Mouse (Mus musculus) 3T3-L1 (cell line): ENCODE data around the gene Ggt7.
A peak's percentile ranks its signal among the peaks of the same experiment; 100 is the strongest.
"Not testable (repeated sequence)": the region's sequence is repeated elsewhere in the genome, so short reads cannot be mapped to it uniquely, and the experiment has no call there.

ENCODE experiments used
- DNase-seq: peaks from one replicate; pipeline ENCODE4 v3.0.0-alpha.2; 2015; ENCODE audit warnings: low read depth, low spot score

Ggt7 gene

DNA sequence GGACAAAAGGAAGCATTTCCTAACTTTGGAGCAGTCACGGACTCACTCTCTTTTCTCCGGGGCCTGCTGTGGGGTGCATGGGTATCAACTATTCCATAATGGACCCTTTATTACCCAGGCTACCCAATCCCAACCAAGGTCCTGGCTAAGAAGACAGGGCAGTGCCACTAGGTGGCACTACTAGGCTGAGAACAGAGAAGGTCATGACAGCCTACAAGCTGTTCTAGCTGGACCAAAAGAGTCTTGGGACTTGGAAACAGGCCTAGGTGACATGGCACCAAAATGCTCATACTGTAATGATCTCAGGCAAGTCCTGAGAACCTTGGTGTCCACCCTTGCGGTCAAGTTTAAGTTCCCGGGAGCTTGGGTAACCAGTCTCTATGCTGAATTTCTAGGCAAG is 5.6 kb downstream of the Ggt7 start:
- peak; percentile 83 for DNase-seq

DNA sequence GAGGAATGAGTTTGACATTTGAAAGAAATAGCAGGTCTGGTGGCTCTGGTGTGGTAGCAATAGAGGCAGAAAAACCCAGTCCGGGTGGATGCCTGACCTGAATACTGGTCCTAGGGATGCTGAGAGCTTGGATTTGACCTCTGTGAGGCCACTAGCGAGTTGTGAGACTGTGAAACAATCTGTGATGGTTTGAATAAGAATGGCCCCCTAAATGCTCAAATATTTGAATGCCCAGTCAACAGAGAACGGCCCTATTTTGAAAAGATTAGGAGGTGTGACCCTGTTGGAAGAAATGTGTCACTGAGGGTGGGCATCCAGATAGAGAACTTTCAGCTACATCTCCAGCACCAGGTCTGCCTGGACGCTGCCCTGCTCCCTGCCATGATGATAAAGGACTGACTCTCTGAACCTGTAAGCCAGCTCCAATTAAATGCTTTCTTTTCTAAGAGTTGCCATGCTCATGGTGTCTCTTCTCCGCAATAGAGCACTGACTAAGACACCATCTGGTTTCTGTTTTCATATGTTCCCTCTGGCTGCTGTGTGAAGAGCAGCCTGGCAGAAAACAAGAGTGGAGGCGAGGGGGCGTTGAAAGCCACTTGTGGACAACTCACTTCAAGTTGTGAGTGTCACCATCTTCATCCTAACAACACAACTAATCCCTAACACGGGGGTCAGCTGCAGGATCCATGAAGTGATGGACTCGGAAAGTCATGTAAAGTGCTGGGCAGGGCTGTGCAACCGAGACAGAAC is 10.1 kb downstream of the Ggt7 start:
- no peak for DNase-seq

DNA sequence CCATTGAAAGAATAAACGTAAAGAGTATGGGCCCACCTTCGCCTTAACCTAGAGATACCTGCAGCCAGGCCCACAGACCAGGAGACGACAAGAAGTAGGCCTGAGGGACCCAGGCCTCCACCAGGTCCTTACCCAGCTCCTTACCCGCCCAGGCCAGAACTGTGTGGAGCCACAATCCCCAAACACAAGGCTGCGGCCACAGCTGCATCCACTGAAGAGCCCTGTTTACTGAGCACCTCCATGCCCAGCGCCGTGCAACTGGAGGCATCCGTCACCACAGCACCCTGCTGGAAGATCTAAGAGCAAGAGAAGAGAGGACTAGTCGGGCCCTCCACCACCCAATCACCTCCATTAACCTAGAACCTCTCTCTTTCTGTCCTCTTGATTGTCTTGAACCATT is 12.2 kb downstream of the Ggt7 start:
- no peak for DNase-seq

DNA sequence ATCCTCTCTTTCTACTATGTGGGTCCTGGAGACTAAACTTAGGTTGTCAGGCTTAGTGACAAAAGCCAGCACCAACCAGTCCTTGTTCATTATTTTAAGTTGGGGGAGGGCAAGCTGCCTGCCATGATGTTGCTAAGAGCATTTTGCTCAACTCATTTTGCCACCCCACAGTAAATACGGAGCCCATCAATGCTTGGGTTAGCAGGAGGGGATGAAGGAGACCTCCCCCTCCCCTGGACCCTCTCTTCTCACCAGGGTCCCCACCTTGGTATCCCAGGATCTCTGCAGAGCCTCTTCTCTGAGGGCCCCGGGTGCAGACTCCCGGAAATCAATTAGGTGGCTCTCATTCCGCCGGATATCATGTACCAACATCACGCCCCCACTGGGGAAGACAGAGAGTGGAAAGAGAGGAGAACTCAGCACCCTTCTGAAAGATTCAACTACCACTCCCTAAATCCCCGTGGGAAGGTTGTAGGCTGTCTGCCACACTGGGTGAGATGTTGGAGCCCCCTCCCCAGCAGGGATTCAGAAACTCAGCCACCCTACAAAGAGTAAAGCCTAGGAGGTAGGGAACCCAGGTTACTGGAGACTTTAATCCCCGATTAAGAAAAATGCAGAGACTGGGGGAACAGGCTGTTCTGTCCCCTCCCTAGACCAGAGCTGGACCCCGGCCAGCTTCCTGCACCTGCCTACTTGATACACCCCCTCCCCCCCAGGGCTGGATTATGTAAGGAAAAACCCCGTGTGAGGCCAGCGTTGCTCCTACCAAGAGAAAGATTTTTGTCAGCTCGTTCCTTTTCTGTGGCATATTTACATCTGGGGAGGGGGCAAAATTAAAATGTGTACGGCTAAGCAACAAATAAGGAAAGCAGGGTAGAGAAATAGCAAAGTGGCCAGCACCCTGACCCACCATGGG is 13.3 kb downstream of the Ggt7 start:
- no peak for DNase-seq

DNA sequence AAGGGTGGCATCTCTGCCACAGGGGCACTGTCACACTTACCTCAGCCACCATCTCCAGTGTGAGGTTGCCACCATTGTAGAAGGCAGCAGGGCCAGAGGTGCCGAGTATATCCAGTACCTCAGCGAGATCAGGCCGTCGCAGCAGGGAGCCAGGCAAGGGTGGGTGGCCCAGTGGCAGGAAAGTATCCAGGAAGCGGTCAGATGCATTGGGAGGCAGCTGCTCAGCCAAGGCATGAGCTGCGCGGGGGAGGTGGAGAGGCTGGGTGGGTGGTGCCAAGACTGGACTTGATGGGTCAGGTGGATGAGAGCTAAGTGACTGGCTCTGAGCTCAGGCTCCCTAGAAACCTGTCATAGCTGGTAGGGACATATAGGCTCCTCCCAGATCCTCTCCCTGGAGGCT is 15.4 kb downstream of the Ggt7 start:
- no peak for DNase-seq

DNA sequence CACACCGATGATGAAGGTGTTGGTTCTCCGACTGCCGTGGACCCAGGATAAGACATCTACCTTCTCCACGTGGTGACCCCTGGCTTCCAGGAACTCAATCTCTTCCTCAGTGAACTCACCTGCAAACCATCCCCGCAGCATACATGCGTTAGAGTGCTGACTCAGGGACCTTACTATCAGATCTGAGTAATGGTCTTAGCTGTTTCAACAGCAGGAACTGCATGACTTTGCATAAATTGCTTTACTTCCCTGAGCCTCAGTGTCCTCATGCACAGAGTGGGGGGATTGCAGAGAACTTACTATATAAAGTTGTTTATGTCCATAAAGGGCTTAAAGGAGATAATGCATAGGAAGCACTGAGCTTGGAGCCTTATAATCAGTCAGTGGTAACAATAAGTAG is 27.0 kb downstream of the Ggt7 start:
- no peak for DNase-seq

DNA sequence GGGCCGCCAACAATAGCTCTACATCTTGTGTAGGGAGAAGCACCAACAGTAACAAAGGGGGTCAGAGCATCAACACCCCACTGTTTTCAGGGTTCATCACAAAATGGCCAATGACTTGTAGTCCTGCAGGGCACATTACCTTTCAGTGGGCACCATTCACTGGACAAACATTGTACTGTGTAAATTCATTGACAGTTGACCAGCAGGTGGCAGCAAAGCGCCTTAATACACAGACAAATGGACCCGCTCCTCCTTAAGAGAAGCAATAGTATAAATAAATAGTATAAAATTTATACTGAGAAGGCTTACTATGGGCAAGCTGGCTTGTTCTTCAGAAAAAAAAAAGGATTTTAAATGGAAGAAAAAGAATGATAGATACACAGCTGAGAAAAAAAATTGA is 36.0 kb downstream of the Ggt7 start:
- peak; percentile 91 for DNase-seq

DNA sequence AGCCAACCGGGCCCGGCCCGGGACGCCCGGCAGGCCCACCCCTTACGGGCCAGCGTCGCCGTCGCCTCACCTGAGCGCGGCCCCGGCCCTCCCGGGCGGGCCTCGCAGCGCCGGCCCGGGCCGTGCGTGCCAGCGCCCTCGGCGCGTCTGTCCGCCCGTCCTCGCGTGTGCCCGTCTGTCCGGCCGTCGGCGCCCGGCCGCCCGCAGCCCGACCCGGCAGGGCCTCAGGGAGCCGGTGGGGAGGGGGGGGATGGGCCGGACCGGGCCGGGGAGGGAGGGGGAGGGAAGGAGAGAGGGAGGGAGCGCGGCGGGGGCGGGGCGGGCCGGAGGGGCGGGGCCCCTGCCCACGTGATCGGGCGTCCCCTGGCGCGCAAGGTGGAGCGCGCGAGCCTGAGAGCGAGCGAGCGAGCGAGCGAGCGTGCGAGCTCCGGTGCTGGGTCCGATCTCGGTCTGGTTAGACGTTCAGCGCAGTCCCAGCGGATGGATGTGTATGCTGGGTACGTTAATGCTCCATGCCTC is 44.4 kb downstream of the Ggt7 start, which contains the start of gene Ncoa6:
TSS of gene Ncoa6 (minus strand) at position 325 of the 519 bp plus-strand sequence.
- DNase-seq: peak; percentile 70

DNA sequence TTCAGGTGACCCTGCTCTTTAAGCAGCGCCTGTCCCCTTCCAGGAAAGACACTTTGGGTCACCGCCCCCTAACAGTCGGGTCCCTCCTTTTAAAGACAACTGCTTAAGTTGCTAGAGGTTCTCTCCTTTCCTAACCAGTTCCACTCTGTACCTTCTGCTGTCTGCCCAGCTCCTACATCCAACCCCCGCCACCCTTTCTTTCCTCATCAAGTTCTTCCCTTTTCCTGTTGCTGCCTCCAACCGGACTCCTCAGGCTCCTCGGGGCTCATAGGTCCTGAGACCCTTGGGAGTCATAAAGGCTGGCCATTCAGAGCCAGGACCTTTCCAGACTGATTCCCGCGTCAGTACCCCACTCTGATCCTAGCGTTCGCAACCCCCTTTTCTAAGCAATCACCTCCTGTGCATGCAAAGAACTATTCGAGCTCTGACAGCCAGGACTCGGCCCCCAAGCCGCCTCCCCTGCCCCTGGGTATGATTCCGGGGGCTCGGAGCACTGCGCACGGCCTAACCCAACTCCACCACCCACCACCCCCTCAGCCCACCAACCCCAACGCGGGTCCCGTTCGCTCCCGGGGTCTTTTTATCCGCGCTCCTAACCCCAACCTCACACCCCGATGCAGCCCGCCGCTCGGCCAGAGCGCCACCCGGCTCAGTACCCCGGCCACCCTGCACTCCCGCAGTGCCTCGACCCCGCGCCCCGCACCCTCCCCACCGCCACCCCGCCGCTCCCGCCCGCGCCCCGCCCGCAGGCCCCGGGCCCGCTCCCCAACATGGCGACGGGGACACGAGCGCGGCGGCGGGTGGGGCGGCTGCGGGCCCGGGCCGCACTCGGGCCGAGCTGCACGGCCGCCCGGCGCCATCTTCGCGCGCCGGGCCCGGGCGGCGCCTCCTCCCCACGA is 45.1 kb downstream of the Ggt7 start:
- peak; percentile 63 for DNase-seq

DNA sequence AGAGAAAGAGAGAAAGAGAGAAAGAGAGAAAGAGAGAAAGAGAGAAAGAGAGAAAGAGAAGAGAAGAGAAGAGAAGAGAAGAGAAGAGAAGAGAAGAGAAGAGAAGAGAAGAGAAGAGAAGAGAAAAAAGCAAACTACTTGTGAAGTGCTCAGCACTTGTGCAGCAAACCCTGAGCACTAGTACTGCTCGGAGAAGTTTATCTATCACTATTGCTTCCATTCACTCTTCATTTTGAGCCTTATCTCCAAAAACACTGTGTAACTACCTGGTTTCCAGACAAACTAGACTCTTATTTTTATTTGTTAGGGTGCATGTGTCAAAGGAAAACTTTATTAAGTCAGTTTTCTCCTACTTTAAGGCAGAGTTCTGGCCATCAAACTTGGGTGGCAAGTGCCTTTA is 51.2 kb downstream of the Ggt7 start:
- DNase-seq: no peak

DNA sequence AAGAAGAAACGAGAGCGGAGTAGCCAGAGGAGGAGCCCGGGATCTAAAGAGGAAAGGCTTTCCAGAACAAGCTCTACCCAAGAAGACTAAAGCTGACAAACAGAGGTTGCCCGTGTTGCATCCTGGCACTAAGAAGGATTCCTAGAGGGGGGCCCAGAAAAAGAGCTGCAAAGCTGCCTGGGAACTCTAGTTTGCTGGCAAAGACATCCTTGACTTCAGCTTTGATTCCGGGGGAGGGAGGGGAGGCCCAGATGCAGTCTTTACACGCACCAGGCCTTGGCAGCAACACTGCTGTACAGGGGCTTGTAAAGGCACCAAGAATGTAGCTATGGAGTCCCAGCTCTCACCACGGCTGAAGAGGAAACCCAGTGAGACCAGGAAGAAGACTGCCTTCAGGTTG is 64.4 kb downstream of the Ggt7 start:
- DNase-seq: no peak

DNA sequence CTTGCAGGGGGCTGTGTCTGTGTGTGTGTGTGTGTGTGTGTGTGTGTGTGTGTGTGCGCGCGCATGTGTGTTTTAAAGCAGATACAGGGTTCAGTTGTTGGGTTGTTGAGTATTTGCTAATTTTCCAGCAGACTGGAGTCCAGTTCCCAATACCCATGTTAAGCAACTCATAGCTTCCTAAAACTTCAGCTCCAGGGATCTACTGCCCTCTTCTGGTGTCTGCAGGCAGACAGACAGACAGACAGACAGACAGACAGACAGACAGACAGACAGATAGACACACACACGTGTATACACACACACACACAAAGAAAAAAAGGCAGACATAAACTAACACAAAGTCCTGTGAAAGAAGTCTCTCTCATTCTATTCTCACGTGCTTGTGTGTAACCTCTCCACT is 66.8 kb downstream of the Ggt7 start:
- no peak for DNase-seq

DNA sequence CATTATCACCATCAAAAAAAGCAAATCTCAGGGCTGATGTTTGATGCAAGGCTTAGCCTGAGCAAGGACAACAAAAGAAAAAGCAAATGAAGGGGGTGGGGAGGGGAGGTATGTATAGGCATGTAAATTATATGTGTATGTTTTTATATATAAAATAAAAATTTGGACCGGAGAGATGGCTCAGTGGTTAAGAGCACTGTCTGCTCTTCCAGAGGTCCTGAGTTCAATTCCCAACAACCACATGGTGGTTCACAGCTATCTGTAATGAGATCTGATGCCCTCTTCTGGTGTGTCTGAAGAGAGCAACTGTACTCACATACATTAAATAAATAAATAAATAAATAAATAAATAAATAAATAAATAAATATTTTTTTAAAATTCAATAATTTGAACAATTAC is 70.1 kb downstream of the Ggt7 start:
- DNase-seq: not testable (repeated sequence)

DNA sequence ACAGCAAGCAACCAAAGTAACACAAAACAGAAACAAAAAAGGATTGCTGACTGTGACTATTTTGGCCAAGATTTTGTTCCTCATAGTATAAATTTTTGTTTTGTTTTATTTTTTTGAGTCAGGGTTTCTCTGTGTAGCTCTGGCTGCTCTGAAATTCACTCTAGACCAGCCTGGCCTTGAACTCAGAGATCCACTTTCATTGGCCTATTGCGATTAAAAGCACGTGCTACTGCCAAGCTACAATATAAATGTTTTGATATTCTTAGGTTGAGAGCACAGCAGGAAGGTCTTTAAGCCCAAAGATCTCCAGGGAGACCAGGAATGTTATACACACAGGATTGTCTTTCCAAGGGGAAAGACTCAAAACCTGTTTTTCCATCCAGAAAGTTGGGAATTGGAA is 74.6 kb downstream of the Ggt7 start:
- peak; percentile 26 for DNase-seq

DNA sequence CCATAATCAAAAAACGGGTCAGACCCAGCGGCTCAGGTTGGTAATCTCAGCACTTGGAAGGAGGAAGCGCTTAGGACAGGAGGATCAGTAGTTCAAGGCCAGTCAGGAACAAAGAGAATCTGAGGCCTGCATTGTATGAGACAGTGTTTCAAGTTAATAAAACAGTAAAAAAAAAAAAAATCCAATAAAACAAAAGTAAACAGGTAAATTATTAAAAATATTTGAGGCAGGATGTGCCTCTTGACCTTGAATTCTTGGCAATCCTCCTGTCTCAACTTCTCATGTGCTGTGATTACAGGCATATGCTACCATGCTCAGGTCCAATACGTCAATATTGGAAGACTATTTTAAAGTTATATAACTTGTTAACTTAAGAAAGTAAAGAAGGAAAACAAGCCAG is 75.1 kb downstream of the Ggt7 start:
- DNase-seq: no peak
